Mouse (Mus musculus): ENCODE measurements around the gene Slc35e1. TPM values are rescaled to one million over a fixed set of nuclear protein-coding genes. Genes with fewer than 3 reads are reported as not detected.

Slc35e1 gene
- polyA plus RNA-seq, 1 experiment: 50.3 TPM

DNA sequence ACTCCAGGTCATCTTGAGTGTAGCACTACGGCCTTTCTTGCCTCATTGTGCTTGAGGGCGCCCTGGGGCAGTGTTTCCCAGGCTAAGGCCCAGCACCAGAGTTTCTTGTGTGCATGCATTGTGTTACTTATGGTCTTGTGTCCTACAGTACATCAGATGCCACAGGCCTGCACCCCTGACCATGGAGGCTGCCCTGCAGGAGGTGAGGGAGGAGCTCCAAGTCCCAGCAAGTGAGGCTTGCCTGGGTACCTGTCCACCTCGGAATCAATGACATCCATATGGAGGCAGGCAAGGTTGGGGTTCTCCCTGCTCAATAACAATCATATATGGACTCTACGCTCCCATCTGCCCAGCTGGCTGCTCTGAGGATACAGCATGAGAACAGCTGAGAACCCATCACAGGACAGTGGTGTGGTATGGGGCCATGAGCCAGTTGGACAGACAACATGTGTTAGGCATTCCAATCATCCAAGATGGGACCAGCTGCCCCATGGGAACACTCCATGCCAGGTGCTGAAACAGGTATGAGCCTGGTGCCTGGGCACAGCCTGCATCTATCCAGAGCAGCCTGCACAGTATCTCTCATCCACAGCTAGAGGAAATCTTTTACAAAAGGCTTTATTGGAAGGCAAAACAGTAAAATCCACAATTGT lies 32.4 kb downstream of the Slc35e1 start:
- Histone ChIP-seq H3K4me1 (ENCODE audit: control insufficient read depth, insufficient read depth, low read length) (no peaks in the 10 kb centered on the region), H3K4me3 (ENCODE audit: insufficient read depth, low read length) (no peak overlapping the region), H3K27ac (ENCODE audit: insufficient read depth, low read length) (no peak overlapping the region)
- TF ChIP-seq POLR2A (IDR thresholded peaks at IDR 0.05; ENCODE audit: low read depth, low read length) (no peak), CTCF (IDR thresholded peaks at IDR 0.05; ENCODE audit: borderline replicate concordance, insufficient read depth, low read length) (no peak)

DNA sequence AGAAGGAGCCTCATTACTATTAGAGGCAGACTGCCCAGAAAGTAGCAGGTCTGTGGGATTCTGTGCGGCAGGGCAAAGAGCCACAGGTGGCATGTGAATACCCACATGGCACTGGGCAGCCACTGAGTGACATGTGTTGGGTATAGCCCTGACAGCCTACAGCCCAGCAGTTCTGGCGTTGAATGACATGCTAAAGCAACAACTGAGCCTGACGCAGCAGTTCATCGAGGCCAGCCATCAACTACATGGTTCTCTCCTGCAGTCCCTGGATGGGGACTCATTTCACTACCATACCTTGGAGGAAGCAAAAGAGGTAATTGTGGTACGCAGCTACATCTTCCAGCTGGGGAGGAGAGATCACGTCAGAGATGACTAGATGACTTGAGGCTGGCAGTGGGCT lies 34.0 kb downstream of the Slc35e1 start:
- Histone ChIP-seq H3K4me3 (ENCODE audit: insufficient read depth, low read length) (no peak overlapping the region), H3K4me1 (ENCODE audit: control insufficient read depth, insufficient read depth, low read length) (no peaks in the 10 kb centered on the region), H3K27ac (ENCODE audit: insufficient read depth, low read length) (no peak overlapping the region)
- TF ChIP-seq CTCF (IDR thresholded peaks at IDR 0.05; ENCODE audit: borderline replicate concordance, insufficient read depth, low read length) (no peak), POLR2A (IDR thresholded peaks at IDR 0.05; ENCODE audit: low read depth, low read length) (no peak)

DNA sequence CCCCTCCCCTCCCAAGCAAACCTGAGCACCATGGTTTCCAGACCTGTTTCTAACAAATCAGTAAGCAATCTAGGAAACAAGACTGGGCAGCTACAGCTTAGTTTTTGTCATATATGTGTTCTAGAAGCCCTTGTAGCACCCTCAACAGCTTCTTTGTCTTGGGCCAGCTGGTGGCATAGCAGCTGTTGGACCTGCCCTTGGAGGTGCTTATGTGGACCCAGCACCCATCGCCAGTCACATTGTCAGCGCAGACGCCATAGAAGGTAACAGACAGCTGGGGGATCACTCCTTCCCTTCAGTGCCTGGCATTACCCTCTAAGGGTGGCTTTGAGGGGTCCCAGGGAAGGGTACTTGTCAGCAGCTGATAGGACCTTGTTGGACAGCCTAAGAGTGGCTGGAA lies 34.6 kb downstream of the Slc35e1 start:
- no peak overlapping the region for H3K27ac ChIP-seq (ENCODE audit: insufficient read depth, low read length)
- TF ChIP-seq CTCF (IDR thresholded peaks at IDR 0.05; ENCODE audit: borderline replicate concordance, insufficient read depth, low read length): no peak
- no peak for TF ChIP-seq POLR2A (IDR thresholded peaks at IDR 0.05; ENCODE audit: low read depth, low read length)
- no peak overlapping the region for H3K4me3 ChIP-seq (ENCODE audit: insufficient read depth, low read length)
- H3K4me1 ChIP-seq (ENCODE audit: control insufficient read depth, insufficient read depth, low read length): no peaks in the 10 kb centered on the region

DNA sequence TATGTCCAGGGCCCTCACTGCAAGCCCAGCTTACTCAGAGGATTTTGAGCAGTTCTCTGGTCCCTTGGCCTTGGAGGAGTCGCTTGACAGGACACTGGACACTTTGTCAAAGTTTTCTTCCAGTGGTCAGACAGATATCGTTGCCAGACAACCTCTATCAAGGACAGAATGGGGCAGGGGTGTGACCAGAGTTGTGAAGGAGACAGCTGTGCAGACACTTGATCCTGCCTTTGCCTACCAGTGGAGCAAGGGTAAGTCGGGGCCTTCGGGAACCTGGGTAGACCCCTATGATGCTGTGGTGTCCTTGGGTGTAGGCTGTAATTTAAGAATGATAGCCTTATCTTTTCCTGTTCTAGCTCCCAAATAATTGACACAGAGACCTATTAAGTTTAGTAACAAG lies 37.1 kb downstream of the Slc35e1 start:
- no peaks in the 10 kb centered on the region for H3K4me1 ChIP-seq (ENCODE audit: control insufficient read depth, insufficient read depth, low read length)
- TF ChIP-seq POLR2A (IDR thresholded peaks at IDR 0.05; ENCODE audit: low read depth, low read length) (no peak), CTCF (IDR thresholded peaks at IDR 0.05; ENCODE audit: borderline replicate concordance, insufficient read depth, low read length) (no peak)
- no peak overlapping the region for H3K27ac ChIP-seq (ENCODE audit: insufficient read depth, low read length)
- H3K4me3 ChIP-seq (ENCODE audit: insufficient read depth, low read length): no peak overlapping the region

DNA sequence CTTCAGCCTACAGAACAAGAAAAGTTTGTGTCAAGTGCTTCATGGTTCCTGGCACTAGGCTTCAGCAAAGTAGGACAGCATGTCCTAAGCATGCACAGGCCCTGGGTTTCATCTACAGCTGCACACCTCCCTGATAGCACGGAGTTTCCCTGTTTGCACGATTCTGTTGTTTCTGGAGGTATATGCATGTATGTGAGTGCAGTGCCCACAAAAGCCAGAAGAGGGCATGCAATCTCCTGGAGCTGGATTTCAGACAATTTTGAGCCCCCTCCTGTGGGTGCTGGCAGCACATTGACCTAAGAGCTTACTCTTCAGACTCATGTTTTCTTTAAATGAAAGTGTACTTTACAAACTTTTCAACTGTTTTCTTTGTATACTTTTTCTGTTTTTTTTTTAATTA lies 38.5 kb downstream of the Slc35e1 start:
- H3K4me3 ChIP-seq (ENCODE audit: insufficient read depth, low read length): no peak overlapping the region
- no peak for TF ChIP-seq POLR2A (IDR thresholded peaks at IDR 0.05; ENCODE audit: low read depth, low read length)
- TF ChIP-seq CTCF (IDR thresholded peaks at IDR 0.05; ENCODE audit: borderline replicate concordance, insufficient read depth, low read length): no peak
- no peaks in the 10 kb centered on the region for H3K4me1 ChIP-seq (ENCODE audit: control insufficient read depth, insufficient read depth, low read length)
- H3K27ac ChIP-seq (ENCODE audit: insufficient read depth, low read length): no peak overlapping the region

DNA sequence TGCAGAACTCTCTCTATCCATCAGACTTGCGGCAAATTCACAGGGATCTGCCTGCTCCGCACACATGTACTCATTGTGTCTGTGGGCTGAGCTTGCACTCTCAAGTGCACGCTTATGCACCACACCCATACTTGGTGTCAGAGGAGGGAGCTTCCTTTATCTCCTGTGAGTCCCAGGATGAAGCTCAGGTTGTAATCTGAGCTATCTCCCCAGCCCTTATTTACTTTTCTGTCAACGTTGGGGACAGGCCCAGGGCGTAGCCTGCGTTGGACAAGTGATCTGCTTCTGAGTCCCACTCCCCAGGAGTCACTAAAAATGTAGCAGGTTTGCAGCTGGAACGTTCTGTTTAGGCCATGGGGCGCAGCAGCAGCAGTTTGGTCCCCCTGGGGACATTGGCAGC lies 40.9 kb downstream of the Slc35e1 start:
- TF ChIP-seq CTCF (IDR thresholded peaks at IDR 0.05; ENCODE audit: borderline replicate concordance, insufficient read depth, low read length) (no peak), POLR2A (IDR thresholded peaks at IDR 0.05; ENCODE audit: low read depth, low read length) (no peak)
- Histone ChIP-seq H3K4me3 (ENCODE audit: insufficient read depth, low read length) (no peak overlapping the region), H3K27ac (ENCODE audit: insufficient read depth, low read length) (no peak overlapping the region), H3K4me1 (ENCODE audit: control insufficient read depth, insufficient read depth, low read length) (no peaks in the 10 kb centered on the region)

DNA sequence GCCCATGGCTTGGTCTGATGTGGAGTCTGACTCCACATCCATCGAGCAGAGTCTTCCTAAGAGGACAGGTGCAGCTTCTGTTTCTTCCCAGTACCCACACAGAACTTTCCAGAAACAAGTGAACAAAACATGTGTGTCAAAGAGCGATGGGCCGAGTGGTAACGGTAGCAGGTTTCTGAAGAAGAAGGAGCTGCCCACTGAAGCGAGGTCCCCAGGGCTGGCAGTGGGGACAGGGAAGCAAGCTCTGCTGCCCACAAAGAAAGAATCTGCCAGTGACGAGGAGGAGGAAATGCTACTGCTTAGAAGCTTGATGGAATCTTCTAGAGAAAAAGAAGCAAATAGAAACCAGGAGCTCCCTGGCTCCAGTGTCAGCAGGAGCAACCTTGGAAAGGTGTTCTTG lies 47.3 kb downstream of the Slc35e1 start:
- no peak overlapping the region for H3K4me3 ChIP-seq (ENCODE audit: insufficient read depth, low read length)
- TF ChIP-seq POLR2A (IDR thresholded peaks at IDR 0.05; ENCODE audit: low read depth, low read length): no peak
- no peak for TF ChIP-seq CTCF (IDR thresholded peaks at IDR 0.05; ENCODE audit: borderline replicate concordance, insufficient read depth, low read length)
- H3K27ac ChIP-seq (ENCODE audit: insufficient read depth, low read length): no peak overlapping the region
- H3K4me1 ChIP-seq (ENCODE audit: control insufficient read depth, insufficient read depth, low read length): no peaks in the 10 kb centered on the region

DNA sequence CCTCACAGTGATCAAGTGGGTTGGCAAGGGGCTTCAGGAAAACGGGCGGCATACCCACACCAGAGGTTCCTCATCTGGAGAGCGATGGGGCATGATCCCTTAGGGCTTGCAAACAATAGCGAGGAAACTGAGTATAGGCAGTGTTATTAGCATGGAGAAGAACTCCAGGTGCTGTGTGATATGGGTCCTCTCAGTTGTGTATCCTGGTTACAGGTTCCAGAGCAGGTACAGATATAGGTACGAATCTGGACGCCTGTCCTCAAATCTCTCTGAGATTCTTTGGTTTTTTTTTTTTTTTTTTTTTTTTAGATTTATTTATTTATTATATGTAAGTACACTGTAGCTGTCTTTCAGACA lies 48.4 kb downstream of the Slc35e1 start:
- H3K4me1 ChIP-seq (ENCODE audit: control insufficient read depth, insufficient read depth, low read length): no peaks in the 10 kb centered on the region

DNA sequence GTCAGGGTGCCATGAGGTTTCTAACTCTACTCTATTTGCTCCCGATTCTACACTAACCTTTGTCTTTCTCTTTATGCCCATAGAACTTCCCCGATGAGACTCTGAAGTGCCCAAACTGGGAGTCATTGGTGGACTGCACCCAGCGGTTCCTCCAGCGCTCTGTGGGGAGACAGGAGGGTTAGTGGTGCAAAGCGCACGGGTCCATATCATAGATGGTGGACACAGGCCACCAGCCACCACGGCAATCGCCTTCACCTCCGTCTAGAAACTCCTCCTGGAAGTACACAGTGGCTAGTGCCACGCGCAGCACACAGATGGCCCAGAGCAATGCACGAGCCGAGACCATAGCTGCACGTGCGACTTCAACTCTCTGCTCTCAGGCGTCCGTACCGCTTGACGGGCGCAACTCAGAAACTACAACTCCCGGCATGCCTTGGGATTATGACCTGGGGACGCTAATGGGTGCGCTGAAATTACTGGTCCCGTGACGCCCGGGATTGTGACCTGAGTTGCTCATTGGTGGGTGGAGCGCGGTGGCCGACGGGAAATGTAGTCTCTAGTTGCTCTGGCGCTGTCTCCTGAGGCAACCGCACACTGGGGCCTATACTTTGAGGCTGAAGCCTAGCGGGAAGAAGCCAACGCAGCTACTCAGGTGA lies 48.9 kb downstream of the Slc35e1 start, which contains the start of the genes Calr3 and 1700030K09Rik:
TSS of gene Calr3 (minus strand) at position 533 of the 656 bp plus-strand sequence.
TSS of gene 1700030K09Rik (plus strand) at position 543 of the 656 bp plus-strand sequence.
- Histone ChIP-seq H3K27ac (ENCODE audit: insufficient read depth, low read length) (no peak within 1 kb of the TSS), H3K4me3 (ENCODE audit: insufficient read depth, low read length) (peak within 1 kb of the TSS; percentile 56), H3K4me1 (ENCODE audit: control insufficient read depth, insufficient read depth, low read length) (no peaks in the 10 kb centered on the region)
- TF ChIP-seq CTCF (IDR thresholded peaks at IDR 0.05; ENCODE audit: borderline replicate concordance, insufficient read depth, low read length) (no peak), POLR2A (IDR thresholded peaks at IDR 0.05; ENCODE audit: low read depth, low read length) (peak; percentile 75)

More for the DNA sequence above, 48.4 kb downstream of the Slc35e1 start:
- TF ChIP-seq CTCF (IDR thresholded peaks at IDR 0.05; ENCODE audit: borderline replicate concordance, insufficient read depth, low read length) (no peak), POLR2A (IDR thresholded peaks at IDR 0.05; ENCODE audit: low read depth, low read length) (no peak)
- no peak overlapping the region for H3K27ac ChIP-seq (ENCODE audit: insufficient read depth, low read length)
- H3K4me3 ChIP-seq (ENCODE audit: insufficient read depth, low read length): peak overlapping the region; percentile 56
